Mouse (Mus musculus) frontal cortex, adult 2 months (tissue): ENCODE data around the gene Elk4. TPM values are rescaled to one million over a fixed set of nuclear protein-coding genes. Genes with fewer than 3 reads are reported as not detected.

Source experiments
- DNase-seq, 2 experiments: peaks; one replicate each; pipeline ENCODE4 v3.0.0; 2022; ENCODE audit warnings: low spot score in 1 of 2; ENCODE audit errors: extremely low spot score in 1 of 2
- polyA plus RNA-seq: library from polyadenylated mRNA; depleted of rRNA; stranded (reverse); fragments of >200 nt; gene quantifications from 2 replicates; pipeline ENCODE4 v1.2.3, GENCODE M21; 2012; rRNA removed

Gene Elk4
- polyA plus RNA-seq, 1 experiment, result 23.2 TPM

GRCm38 (mm10) chr1:132061750-132062541 is 54.5 kb downstream of the Elk4 start:
- no peak for DNase-seq

- no peak for DNase-seq
Measured at GRCm38 (mm10) chr1:132063096-132063495, 55.7 kb downstream of the Elk4 start.

- DNase-seq, result peak in 1 of 2 experiments; percentile 50
Measured at GRCm38 (mm10) chr1:132065001-132065400, 57.6 kb downstream of the Elk4 start.

- peak in 1 of 2 experiments; percentile 51 for DNase-seq
Measured at GRCm38 (mm10) chr1:132065475-132066172, 58.2 kb downstream of the Elk4 start.

- peak in 1 of 2 experiments; percentile 47 for DNase-seq
Measured at GRCm38 (mm10) chr1:132067261-132068255, 60.2 kb downstream of the Elk4 start, which contains the start of gene Mfsd4a. Mfsd4a (minus strand) TSS chr1:132068062.

GRCm38 (mm10) chr1:132069436-132069835 is 62.0 kb downstream of the Elk4 start:
- DNase-seq, result no peak

- no peak for DNase-seq
Measured at GRCm38 (mm10) chr1:132070659-132071058, 63.3 kb downstream of the Elk4 start.

- no peak for DNase-seq
Measured at GRCm38 (mm10) chr1:132075576-132075975, 68.2 kb downstream of the Elk4 start.

GRCm38 (mm10) chr1:132078413-132078812 is 71.0 kb downstream of the Elk4 start:
- no peak for DNase-seq

Other genes with a start within 250 kb of the Elk4 start
- gene Pm20d1, start 210.2 kb upstream of the Elk4 start, polyA plus RNA-seq, result 2.3 and 2.5 TPM in 2 replicates
- 37.3 and 39.2 TPM in 2 replicates for gene Slc41a1, start 180.1 kb upstream of the Elk4 start, polyA plus RNA-seq
- gene Rab29, start 140.4 kb upstream of the Elk4 start, polyA plus RNA-seq, result 10.2 and 10.6 TPM in 2 replicates
- gene Nucks1, start 97.1 kb upstream of the Elk4 start, polyA plus RNA-seq, result 63.2 and 63.8 TPM in 2 replicates
- 1.4 and 2.0 TPM in 2 replicates for gene Slc45a3, start 44.6 kb upstream of the Elk4 start, polyA plus RNA-seq
- gene Mfsd4a, start 60.5 kb downstream of the Elk4 start, polyA plus RNA-seq, result 44.8 and 53.1 TPM in 2 replicates
- gene Cdk18, start 132.1 kb downstream of the Elk4 start, polyA plus RNA-seq, result 28.8 and 43.4 TPM in 2 replicates
- 9.6 and 10.7 TPM in 2 replicates for gene Lemd1, start 183.8 kb downstream of the Elk4 start, polyA plus RNA-seq
- gene AC124108.1, start 183.8 kb downstream of the Elk4 start, polyA plus RNA-seq, result 6.4 and 6.8 TPM in 2 replicates
- not detected in 2 replicates for gene Gm10188, start 222.2 kb downstream of the Elk4 start, polyA plus RNA-seq